Mouse (Mus musculus) adrenal gland, adult (tissue): ENCODE results near the gene Ptn.
"Not testable (repeated sequence)": the region's sequence is repeated elsewhere in the genome, so short reads cannot be mapped to it uniquely, and the experiment has no call there.

ENCODE experiments used
- DNase-seq, 2 experiments: peaks; one replicate each; pipeline ENCODE4 v3.0.0; 2022 to 2023; ENCODE audit warnings: low spot score in 1 of 2; ENCODE audit not compliant: inconsistent age in 2 of 2

Gene Ptn

DNA sequence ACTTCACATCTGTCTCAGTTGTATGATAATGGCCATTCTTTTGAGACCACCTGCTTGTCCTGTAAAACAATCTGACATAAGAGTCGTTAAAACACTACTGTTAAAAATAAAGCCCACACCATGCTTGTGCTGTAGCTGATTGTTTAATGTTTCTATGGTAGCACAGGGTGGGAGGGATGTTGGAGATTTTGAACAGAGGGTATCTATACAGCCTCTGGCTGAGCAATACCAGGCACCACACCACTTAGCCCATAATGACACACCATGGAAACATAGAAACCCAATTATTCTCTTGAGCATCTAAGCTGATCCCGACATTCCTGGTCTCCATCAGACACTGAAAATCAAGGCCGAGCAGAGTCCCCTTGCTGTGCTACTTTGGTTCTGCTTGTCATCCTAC is 41.0 kb downstream of the Ptn start:
- DNase-seq: no peak

GRCm38 (mm10) chr6:36766941-36767340 is 43.1 kb downstream of the Ptn start:
- no peak for DNase-seq

DNA sequence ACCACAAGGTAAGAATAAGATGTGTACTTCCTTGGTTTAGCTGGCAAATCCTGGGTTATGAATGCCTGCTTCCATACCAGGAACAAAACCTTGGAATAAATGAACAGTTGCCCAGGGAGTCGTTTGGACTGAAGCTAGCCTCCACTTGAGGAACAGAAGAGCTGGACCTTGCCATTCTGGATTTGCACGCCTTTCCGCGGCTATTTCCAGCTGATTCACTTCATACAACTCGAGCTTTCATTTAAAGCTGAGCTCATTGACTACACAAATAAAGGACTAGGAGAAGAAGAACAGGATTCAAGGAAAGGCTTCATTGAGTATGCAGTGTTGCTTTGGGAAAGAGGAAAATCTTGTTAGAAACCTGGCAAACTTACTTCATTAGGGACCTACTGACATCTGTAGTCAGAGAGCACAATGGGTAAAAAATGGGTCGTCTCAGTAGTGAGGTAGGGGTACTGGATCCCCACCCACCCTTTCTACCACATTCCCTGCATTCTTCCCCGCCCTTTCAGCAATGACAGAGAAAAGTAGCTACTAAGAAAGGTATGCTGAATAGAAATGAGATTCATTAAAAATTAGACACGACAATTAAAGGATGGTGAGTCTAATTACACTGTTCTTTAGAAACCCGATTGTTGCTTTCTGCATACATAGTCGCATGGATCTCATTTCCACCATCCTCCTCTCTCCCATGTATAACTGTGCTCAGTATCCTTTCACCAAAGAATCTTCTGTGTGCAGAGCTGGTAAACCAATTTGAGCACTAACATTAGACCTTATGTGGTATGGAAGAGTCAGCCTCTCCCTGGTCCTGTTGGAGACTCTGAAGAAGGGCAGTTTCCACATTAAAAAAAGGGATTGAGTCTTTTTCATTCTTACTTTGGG is 54.8 kb downstream of the Ptn start:
- DNase-seq: no peak

- DNase-seq: no peak
Measured at GRCm38 (mm10) chr6:36752887-36753286, 57.1 kb downstream of the Ptn start.

DNA sequence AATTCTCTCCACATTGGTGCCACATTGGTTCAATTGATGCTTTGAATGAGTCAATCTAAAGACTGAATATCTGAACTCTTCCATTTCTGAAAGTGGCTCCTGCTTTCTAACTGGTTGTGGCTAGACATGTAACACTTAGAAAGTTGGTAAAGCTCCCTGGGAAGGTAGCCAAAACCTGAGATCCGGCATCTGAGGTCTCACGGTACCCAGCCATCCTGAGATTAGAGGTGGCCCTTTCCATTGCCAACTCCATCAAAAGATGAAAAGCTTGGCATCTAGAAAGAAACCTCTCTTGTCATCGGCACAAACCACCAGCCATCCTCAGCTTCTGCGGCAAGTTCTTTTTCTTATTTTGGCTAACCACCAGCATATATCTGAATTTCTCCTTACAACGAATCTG is 70.2 kb downstream of the Ptn start:
- no peak for DNase-seq

DNA sequence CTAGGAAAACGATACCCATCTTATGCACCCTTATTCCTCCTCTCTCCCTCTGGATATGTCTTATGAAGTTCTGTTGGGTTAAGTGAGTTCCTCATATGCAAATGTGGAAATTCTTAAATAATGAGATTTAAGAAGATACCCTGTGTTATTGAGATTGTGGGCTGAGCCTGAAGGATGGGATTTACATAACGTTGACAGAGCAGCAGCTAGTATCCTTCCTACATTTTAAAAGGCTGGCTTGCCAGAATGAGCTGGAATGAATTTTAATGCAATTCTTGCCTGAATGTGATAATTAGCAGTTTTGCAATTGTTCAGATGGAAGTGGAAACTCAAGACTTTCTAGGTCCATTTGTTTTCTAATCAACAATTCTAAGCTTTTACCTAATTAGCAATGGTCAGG is 73.3 kb downstream of the Ptn start:
- DNase-seq: no peak

- not testable (repeated sequence) for DNase-seq
Measured at GRCm38 (mm10) chr6:36735622-36736021, 74.4 kb downstream of the Ptn start.

DNA sequence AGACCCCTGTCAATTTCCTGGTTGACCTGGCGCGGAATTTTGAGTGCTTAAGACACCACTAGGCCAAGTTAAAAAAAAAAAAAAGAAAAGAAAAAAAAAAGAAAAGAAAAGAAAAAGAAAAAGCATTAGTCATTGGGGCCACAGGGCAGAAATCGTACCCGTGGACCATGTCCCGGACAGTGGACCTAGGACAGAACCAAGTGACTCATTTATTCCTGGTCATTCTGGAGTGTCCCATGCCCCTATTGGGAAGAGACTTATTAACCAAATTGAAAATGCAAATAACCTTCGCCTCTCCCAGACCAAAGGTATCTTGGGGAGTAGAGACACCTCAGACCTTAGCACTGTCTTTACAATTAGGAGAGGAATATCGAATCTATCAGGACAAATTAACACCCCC is 80.2 kb downstream of the Ptn start:
- DNase-seq: not testable (repeated sequence)

DNA sequence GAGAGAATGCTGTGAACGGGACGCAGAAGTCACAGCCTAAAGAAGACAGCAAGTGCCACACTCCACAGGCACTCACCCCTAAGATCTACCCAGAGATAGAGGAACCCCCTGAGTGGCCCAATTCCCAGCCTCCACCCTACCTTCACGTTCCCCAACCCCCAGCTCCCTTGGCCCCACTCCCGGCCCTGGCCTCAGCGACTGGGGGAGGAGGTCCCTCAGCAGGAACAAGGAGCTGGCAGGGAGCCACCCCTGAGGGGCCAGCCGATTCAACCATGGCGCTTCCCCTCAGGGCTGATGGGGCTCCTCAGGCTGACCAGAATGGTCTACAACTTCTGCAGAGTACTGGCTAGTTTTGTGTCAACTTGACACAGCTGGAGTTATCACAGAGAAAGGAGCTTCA is 81.9 kb downstream of the Ptn start:
- DNase-seq: no peak

- peak; percentile 45 to 85 for DNase-seq
Measured at GRCm38 (mm10) chr6:36725509-36726160, 84.4 kb downstream of the Ptn start.

DNA sequence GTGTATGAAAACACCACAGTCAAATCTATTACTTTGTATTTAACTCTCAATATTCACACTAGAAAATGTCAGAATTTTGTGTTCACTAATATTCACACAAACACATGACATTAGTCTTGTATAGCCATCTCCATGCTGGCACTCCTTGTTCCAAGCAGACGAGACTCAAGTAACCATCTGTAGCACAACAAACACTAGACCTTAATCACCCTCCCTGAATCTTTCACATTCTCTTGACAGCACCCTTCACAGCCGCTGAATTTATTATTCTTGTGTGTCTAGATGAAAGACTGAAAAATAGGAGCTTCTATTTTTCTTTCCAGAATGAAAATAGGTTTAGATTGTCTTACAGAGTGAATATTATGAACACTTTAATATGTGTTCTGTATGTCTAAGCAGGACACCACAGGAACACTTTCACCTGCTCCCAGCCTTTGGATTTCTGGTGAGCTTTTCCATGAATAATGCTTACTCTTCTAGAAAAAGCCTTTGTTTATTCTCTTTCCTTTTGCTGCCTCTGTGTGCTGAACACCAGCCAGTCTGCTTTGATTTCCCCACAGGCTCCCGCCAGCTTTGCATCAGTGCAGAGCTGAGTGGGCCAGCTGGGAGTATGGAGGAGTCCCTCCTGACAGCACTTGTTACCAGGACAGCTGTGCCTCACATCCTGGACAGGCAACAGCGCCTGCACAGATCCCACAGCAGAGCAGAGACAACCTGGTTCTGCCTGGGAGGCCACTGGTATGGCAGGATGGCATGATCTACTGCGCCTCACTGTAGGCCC is 87.1 kb downstream of the Ptn start:
- no peak for DNase-seq

DNA sequence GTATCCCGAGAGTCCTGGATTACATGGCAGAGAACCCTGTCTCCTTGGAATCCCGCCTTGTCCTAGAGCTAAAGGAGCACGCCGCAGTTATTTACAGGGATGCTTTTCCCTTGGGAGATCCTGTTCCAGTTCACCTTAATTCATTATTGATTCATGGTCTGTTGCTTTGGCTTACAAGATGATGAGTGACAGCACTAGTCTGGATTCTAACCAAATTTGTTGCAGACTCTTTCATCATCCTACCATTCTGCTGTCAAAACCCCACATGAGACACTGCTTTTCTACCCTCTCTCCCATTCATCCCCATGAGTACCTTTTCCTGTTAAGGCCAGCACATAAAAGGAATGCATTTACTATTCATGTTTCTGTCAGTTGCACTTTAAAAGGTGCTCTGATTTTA is 96.7 kb downstream of the Ptn start:
- DNase-seq: no peak

DNA sequence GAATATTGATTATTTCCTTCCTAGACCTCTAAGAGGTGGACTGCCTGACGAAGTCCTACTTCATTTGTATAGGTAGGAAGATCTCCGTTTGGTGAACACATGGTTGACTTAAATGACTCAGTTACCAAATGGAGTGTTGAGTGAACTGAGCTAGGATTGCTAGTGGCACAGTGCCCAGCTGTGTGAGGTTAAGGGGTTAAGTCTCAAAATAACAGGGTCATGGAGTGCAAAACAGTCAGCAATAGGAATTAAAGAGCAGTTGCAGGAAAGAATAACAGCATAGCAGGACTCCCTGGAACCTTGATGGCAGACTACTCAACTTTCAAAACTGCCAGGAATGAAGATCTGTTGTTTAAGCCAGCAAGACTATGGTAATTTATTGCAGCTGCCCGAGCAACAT is 114.5 kb downstream of the Ptn start:
- DNase-seq: no peak

- peak; percentile 37 to 78 for DNase-seq
Measured at GRCm38 (mm10) chr6:36691497-36691896, 118.5 kb downstream of the Ptn start.

- DNase-seq: no peak
Measured at GRCm38 (mm10) chr6:36690941-36691340, 119.1 kb downstream of the Ptn start.

- DNase-seq: peak; percentile 32 to 74
Measured at GRCm38 (mm10) chr6:36676710-36677691, 133.0 kb downstream of the Ptn start.

- no peak for DNase-seq
Measured at GRCm38 (mm10) chr6:36672399-36673221, 137.4 kb downstream of the Ptn start.

GRCm38 (mm10) chr6:36671274-36671673 is 138.7 kb downstream of the Ptn start:
- no peak for DNase-seq
